Mouse (Mus musculus) G1E (cell line): Measurements from ENCODE around the gene Cog3.

Source experiments
- CTCF ChIP-seq: IDR thresholded peaks from 2 replicates; pipeline ENCODE4 v1.5.1; 2012; ENCODE audit warnings: low read depth, low read length, inconsistent platforms, mixed read lengths
- GATA2 ChIP-seq: IDR thresholded peaks from 2 replicates; pipeline ENCODE4 v1.6.1; 2012; ENCODE audit warnings: low read depth, low read length, inconsistent platforms, borderline replicate concordance
- POLR2AphosphoS5 ChIP-seq: IDR thresholded peaks from 2 replicates; pipeline ENCODE4 v1.6.1; 2012; ENCODE audit warnings: low read depth, low read length, inconsistent platforms; ENCODE audit not compliant: insufficient replicate concordance
- TAL1 ChIP-seq: conservative IDR thresholded peaks from 2 replicates; pipeline ENCODE4 v1.6.1; 2012; ENCODE audit warnings: low read depth, low read length, inconsistent platforms, mixed read lengths

DNA sequence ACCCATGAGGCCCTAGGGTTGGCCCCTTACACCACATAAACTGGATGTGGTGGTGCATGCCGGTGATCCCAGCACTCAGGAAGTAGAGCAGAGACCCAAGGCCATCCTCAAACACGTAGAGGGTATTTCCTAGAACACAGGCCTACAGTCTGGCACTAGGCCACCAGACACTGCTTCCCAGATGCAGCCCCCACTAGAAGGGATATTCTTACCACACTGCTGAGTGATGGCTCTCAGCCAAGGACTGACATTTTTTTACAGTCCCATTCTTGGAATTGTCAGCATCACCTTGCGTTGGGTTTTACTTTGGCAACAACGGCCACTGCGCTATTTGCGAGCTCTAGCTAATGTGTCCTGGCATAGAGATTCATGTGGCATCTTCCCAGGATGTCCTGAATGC lies 93.4 kb downstream of the Cog3 start:
- TF ChIP-seq CTCF, result no peak
- no peak for TF ChIP-seq TAL1
- no peak for TF ChIP-seq GATA2
- TF ChIP-seq POLR2AphosphoS5, result no peak
